Mouse (Mus musculus) adrenal gland, postnatal 10 days (tissue): ENCODE results near the gene Map10. TPM values are rescaled to one million over a fixed set of nuclear protein-coding genes. Genes with fewer than 3 reads are reported as not detected.

ENCODE experiments used
- DNase-seq: peaks from one replicate; pipeline ENCODE4 v3.0.0; 2021; ENCODE audit warnings: mixed read lengths
- long read RNA-seq, 2 experiments: library from polyadenylated mRNA; stranded (forward); transcript quantifications; one replicate each; pipeline ENCODE4 v2.0.0; 2021
- total RNA-seq, 2 experiments: library from RNA; stranded (reverse); gene quantifications; 2 replicates each; pipeline ENCODE4 v1.2.3; 2021

The Map10 gene
- total RNA-seq = 1 to 10 TPM; 3.4 to 3.5 TPM
- long read RNA-seq, experiment 1, partial matches to known transcripts = 0 of 3 reads
- long read RNA-seq, experiment 1, other reads (novel, unspliced or antisense) = 0 of 3 reads
- long read RNA-seq, experiment 2, transcript Map10-201 (1 exons, 3,542 nt) = major isoform, 7 of 7 reads
- long read RNA-seq, experiment 2, partial matches to known transcripts = 0 of 7 reads
- long read RNA-seq, experiment 2, other reads (novel, unspliced or antisense) = 0 of 7 reads

DNA sequence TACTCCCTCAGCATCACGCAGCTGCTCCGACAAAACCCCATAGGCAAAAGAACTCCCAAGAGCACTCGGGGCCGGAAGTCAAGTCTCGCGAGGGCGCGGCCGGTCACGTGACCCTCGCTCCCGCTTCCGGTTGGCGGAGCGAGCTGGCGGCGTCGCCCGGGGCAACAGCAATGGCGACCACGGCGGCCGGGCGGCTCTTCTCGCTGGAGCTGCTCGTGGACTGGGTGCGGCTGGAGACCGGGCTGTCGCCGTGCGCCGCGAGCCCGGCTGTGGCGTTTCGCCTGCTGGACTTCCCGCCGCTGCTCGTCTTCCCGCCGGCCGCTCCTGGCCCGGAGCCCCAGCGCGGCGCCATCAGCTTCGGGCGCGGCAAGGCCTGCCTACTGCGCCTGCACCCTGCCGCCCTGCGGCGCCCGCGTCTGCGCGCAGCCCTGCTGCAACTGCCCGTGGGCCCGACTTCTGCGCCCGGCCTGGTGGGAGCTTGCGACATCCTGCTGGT, at the start of gene Map10:
TSS of gene Map10 (plus strand) at position 119 of the 496 bp plus-strand sequence.
- peak; percentile 90 for DNase-seq

DNA sequence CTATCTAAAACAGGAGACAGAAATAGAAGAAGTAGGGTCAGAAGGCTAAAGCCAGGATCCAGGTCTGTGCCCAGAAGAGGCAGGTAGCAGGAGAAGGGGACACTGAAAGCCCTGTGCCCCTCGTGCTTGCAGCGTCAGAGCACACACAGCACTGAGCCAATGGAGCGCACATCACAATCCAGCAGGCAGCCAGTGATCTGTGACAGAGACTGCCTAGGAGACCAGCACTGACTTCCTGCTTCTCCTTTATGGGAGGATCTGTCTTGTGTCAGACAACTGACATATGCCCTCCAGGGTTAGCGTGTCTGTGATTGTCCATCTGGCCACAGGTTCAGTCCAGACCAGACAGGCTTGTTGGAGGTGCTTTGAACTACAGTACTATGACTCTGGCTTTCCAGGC, 49.3 kb upstream of the Map10 start:
- no peak for DNase-seq

DNA sequence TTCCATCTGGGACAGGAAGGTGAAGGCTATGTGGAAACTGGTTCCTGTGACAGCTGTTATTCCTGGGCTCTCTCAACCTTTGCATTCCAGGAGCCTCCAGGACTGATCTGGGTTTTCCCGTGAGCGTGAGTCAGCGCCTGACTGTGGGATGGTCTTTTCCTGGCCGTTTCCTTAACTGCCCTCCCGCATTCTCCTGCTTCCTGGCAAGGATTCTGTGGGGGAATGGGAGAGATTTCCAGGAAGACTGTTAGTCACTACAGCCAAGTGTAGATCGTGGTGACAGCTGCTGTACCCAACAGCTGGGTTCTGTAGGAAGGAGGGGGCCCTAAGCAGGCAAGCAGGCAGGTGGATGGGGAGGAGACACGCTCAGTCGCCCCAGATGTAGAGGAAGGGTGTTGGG, 45.3 kb upstream of the Map10 start:
- DNase-seq = no peak

DNA sequence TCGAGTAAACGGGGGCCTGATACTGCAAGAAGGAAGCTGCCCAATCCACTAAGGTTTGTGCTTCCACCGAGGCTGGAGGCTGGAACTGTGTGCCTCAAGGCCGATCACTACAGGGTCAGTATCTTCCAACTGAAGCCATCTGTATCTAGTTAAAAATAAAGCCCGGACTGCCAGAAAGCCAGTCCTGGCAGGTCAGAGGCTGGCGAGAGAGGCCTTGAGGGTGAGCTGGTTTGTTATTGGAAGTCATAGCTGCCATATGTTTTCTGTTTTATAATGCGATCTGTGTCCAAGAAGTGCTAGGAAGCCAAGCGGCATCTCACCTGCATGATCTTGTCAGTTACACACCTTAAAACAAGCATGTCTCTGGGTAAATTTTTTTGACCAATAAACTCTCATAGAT, 43.2 kb upstream of the Map10 start:
- DNase-seq = no peak

DNA sequence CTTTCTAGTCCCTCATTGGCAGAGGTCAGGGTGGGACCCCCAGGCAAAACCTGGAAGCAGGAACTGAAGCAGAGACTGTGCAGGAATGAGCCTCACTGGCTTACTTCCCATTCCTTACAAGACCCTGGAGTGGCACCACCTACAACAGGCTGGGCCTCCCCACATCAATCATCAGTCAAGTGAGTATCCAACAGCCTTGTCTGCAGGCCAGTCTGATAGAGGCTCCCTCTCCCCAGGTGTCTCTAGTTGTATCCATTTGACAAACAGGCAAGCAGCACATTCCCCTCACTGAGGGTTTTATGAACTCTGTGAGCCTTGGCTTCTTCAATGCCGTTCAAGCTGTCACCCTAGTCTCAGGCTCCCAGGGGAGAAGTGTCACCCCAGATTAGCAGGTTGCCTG, 40.8 kb upstream of the Map10 start:
- DNase-seq = no peak

DNA sequence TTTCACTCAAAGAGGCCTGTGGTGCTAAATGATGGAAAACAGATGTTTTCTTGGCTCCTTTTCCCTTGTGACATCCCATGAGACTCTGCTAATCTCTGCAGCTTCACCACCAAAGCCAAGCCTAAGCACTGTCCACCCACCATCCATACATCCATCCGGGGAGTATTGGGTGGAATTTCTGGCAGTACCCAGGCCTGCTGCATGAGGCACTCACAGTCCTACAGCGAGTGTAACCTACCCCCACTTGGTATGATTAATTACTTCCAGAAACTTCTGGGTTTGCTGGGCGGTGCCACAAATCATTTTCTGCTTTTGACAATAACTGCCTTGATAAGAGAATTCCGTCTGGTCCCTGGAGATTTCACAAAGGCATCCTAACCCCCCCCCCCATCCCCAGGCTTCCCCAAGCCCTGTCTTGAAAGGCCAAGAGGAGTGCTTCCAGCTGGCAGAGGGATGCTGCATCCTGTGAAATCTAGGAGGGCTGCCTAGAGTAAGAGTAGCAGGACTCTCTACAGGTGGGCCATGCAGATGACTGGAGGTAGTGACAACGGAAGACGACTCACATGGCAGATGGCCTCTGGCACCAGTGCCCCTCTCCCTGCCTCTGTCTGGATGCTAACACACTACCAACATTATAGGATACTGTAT, 31.1 kb upstream of the Map10 start:
- no peak for DNase-seq

DNA sequence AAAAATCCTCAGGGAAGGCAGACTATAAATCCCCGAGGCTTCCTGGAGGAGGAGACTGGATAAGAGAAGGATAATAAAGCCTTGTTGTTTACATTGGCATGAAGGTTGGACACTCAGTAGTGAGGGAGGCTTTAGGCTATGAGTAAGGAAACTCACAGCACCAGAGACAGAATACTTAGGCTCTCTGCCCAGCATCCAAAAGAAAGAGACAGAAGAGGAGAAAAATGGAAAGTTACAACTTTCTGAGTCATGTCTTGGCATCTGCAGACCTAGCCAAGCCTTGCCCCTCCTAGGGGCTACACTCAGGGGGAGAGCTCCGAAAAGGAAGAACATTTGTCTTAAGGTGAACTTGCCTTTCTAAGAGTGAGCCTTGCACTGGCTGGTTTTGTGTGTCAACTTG, 30.0 kb upstream of the Map10 start:
- DNase-seq = no peak

DNA sequence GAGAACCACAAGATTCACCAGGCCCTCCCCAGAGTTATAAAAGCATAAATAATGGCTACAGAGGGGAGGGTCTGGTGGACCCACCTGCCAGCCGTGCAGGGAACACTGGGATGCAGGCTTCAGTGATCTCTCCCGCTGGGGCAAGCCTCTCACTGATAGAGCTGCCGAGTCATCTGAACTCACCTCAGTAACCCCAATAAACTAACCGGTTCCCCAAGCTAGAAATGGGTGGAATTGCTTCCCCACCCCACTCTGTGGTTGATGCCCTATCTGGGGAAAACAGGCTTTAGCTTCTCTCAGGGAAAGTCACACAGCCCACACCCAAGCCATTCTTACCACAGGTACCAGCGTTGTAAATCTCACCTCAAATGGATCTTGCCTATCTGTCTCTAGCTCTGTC, 28.9 kb upstream of the Map10 start:
- no peak for DNase-seq

DNA sequence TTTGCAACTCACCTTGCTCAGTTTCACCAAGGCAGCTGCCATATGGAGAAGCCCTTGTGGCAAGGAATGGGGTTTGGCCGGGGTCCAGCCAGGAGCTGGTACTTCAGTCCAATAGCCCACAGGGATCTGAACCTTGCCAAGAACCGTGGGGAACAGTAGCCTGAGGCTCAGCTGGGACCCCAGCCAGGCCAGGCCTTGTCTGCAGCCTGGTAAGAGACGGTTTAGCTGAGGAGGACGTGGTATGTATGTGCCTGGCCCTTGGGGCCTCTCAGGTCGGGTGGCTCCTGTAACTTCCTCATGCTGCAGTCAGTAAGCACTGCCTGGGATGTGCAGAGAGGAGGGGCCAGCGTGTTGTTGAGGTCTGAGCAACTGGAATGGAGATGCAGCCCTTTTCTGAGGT, 27.8 kb upstream of the Map10 start:
- peak; percentile 55 for DNase-seq

DNA sequence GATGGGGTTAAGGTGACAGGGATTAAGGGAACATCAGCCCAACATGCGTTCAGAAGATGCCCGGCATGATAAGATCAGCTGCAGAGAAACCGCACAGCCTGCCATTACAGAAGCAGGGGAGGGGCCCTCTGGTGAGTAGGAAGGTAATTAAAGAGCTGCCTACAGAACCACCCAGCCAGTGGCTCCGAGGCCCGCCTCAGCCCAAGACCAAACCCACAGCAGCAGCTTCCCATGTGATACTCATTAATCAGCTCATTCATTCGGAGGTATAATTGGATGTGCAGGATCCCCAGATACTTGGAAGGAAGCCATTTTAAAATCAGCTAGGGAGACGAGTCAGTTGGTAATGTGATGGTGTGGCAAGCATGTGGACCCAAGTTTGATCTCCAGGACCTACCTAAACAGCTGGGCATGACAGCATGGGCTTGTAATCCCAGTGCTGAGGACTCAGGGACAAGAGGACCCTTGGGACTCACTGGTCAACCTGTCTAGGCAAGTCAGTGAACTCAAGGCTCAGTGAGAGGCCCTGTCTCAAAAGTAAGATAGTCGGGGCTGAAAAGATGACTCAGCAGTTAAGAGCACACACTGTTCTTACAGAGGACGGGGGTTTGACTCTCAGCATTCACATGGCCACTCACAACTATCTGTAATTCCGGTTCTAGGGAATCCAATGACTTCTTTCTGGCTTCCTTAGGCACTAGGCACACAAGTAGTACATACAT, 23.7 kb upstream of the Map10 start:
- DNase-seq = no peak

DNA sequence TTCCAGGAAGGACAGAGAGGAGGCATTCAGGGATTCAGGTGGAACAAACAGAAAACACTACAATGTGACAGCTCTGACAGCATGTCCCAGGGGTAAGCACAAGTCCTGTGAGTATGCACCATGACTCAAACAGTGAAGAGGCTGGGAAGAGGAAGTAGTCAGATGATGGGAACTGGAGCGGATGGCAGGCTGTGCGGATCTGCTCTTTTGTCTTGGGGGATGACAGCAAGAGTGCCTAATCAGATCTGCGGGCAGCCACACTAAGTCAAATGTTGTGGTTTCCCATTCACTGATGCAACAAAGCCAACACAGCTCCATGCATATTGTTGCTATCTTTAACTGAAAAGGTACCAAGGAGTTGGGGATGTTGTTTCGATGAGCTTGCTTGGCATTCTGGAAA, 20.2 kb upstream of the Map10 start:
- no peak for DNase-seq

DNA sequence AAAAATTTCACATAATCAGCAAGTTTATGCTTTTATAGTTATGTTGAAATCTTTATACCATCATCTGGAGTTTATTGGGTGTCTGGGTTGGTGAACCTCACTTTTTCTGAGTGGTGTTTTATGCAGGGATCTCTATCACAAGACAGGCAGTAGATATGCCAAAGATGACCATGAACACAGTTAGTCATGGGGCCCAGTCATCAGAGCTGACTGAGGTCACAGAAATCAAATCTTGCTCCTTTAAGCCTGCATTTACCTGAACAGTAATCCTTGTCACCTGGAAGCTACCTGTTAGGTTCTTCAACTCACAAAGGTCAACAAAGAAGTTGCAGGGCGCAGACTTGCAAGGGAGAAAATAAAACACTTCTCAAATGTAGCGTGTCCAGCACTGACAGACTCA, 14.8 kb upstream of the Map10 start:
- no peak for DNase-seq

DNA sequence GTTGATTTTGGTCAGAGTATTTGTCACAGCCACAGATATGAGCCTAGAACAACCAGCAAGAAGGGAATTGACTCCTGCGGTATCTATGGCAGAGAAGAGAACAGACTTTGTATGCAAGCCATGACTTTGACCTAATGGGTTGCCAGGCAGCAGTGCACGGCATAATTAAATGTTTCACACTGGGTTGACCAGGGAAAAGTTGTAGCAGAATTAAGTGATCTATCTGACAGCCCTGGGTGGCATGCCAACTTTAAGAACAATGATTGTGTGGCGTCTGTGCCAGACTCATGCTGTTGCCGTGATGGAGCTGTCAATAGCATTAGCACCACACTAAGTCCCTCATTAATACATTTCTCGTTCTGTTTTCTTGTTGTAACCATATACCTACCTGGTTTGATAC, 11.1 kb upstream of the Map10 start:
- no peak for DNase-seq

DNA sequence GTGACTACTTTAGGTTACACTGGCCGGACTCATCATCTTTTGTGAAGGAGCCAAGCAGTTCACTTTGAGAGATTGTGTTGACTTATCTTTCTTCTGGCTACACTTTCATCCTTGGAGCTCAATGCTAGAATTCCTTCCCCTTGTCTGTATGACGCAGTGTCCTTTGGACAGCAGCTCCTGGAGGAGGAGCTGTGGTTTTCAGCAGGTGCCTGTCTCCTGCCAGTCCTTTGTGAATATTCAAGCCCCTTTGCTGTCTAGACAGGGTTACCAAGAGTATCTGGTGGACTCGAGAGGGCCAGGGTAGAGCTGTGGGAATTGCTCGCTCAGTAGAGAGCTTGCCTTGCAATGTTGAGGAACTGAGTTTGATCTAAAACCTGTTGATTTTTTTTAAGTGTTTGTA, 10.7 kb upstream of the Map10 start:
- no peak for DNase-seq

DNA sequence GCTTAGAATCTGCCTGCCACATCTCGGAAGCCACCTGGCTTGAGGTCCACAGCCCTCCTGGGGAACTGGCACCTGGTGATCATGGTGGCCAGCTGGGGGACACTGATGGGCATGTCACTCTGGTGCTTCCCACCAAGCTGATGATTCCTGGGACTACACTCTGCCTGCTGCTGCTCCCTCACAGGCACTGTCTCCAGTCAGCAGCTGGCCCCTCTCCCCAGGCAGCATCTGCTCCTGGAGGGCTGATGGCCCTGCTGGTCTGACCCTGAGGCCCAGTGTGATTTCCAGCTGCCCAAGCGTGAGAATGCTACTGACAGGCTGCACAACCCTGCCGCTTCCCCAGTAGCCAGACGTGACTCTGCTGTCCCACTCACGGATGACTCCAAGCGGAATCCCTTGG, 9.2 kb upstream of the Map10 start:
- DNase-seq = no peak

DNA sequence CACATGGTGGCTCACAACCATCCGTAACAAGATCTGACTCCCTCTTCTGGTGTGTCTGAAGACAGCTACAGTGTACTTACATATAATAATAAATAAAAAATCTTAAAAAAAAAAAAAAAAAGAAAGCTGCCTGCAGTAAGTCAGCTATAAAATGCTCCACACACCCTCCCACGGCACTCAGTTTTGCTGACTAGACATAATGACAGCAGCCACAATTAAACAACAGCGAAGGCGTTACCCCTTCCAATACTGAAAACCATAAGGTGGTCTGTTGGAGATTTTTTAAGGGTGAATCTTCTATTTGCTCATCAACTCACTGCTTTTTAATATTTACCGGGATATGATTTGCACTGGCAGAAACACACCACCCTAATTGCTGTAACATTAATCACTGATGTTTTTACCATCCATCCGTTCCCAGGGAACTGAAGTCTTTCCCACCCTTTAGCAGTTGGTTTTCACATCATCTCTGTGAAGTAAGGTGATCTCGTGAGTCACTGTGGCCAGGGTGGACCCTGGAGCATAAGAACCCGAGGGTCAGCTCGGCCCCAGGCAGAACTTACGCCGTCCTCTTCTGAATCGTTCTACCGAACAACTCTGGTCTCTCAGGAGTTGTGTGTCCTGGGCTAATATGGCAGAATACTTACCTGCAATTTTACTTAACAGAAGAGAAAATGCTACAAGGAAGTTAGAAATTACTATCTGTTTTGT, 7.5 kb upstream of the Map10 start:
- DNase-seq = no peak

DNA sequence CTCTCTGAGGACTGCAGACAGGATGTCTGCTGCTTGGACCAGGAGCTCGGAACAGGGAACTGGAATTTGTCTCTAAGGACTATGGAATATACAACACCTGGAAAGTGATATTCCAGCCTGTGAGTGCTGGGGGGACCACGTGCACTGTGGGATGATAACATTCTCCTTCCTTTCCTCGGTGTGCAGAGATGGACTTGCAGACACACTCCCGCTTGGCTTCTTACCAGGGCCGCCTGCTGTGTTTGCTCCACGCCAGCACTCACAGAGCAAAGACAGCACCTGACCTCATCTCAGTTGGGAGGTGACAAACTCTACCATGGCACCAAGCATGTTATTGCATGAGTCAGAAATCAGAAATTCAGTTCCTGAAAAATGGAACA, 7.0 kb upstream of the Map10 start:
- DNase-seq = no peak

DNA sequence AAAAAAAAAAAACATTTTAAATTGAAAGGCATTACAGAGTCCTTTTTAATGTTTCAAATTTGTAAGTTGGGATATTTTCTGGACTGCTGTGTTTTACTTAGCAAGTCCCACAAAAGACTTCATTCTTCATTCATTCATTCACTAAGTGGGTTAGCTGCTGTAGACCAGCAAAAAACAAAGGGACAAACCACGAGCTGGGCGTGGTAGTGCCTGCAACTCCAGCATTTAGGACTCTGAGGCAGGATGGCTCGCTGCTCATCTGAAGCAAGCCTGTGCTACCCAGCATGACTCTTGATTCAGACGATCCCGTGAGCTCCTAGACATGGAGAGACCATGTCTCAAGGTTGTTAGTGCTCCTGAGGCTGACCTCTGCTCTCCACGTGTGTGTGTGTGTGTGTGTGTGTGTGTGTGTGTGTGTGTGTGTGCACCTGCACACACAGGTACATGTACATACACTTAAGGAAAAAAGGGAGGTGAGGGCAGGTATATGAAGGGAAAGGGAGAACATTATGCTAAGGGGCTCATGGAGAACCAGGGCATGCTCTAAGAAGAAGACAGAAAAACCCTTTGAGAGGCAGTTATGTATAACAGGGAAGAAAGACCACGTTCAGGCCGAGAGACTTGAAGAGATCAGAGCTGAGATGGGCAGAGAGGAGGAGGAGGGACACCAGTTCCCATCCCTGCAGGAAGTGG, 4.3 kb upstream of the Map10 start:
- no peak for DNase-seq

DNA sequence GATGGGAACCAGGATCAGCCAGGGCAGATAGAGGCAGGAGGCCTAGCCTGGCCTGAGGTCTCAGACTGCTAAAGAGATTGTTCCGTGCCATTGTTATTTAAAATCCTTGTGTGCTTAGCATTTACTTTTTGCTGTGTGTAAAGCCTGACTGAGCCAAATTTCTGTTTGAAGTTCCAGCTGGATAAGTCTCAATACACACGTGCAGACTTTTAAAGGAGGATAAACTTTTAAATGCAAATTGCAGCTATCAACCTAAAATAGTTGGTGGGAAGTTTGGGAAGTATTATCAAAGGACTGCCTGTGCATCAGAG, 3.8 kb upstream of the Map10 start:
- DNase-seq = no peak

DNA sequence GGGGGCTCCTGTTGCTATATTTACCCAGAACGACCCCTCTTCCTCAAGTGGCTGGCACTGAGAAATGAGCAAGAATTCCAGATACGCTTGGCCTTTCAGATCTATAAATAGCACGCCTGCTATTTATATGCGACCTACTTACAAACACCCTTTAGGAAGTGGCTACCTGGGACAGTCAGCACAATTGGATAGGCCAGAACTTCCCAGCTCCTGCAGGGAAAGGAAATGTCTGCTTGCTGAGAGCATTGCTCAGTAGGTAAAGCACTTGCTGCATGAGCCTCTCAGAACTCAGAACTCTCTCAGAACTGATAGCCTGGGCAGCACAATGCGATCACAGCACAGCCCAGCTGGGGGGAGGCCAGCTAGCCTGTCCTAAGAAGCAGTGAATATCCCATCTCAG, 3.4 kb upstream of the Map10 start:
- DNase-seq = no peak

DNA sequence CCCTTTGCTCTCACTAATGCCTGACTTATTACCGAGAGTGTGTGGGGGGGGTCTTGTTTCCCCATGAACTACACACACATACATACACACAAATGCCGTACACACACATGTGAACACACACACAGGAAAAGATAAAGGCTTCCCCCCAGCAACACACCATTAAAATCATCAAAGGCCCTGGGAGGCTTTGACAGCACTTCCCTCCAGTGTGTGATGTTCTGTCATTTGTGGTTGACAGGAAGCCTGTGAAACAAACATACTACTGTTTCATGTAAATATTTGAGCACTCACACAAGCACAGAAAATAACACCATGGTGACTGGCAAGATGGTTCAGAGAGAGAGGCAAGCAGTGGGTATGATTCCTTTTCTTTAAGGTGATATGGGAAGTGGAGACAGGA, 2.4 kb upstream of the Map10 start:
- DNase-seq = no peak

DNA sequence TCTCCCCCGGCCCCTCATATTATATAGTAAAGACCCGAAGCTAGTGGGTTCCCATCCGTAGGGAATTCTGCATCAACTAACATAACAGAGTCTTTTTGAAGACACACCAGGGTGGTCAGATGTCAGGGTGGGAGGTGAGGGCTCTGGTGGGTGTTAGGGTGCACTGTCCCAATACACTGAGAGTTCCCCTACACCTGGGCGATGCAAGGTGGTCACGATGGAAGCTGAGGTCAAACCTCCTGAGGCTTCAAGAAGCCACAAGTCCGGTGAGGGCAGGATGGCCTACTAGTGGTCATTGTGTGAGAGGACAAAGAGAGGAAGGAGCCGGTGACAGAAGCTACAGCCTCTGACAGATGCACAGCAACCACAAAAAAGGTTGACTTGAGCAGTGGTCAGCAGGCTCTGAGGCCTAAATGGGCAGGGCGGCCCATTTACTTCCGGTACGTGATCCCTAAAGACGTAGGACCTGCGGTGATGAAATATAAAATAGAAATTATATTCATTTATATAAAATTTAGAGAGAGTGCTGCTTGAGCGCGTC, 389 bp upstream of the Map10 start:
- no peak for DNase-seq
